Mouse (Mus musculus) embryonic facial prominence, embryonic 10.5 days (tissue): Measurements from ENCODE around the gene Pccb. TPM values are rescaled to one million over a fixed set of nuclear protein-coding genes. Genes with fewer than 3 reads are reported as not detected.

Experiments
- DNase-seq: peaks from one replicate; pipeline ENCODE4 v3.0.0-alpha.2; 2017; ENCODE audit warnings: low spot score
- H3K27ac ChIP-seq: fragments of 300-500 bp; sonication (generic); replicated peaks from 2 replicates; pipeline ENCODE4 v1.5.1; 2016; ENCODE audit warnings: mild to moderate bottlenecking
- H3K27me3 ChIP-seq: fragments of 300-500 bp; sonication (generic); replicated peaks from 2 replicates; pipeline ENCODE4 v1.6.1; 2016; ENCODE audit warnings: low read depth, mild to moderate bottlenecking; ENCODE audit not compliant: poor library complexity, severe bottlenecking
- H3K36me3 ChIP-seq: fragments of 300-500 bp; sonication (generic); replicated peaks from 2 replicates; pipeline ENCODE4 v1.6.1; 2016; ENCODE audit warnings: mild to moderate bottlenecking, moderate library complexity
- H3K4me1 ChIP-seq: fragments of 300-500 bp; sonication (generic); 2 replicates; pipeline ENCODE4 v1.6.1; 2016
- H3K4me3 ChIP-seq: fragments of 300-500 bp; sonication (generic); 2 replicates; pipeline ENCODE4 v1.5.1; 2016; ENCODE audit warnings: mild to moderate bottlenecking, moderate library complexity
- H3K9me3 ChIP-seq: fragments of 300-500 bp; sonication (generic); 2 replicates; pipeline ENCODE4 v1.6.1; 2016; ENCODE audit warnings: mild to moderate bottlenecking
- WGBS: fragments of 180-500 bp; shearing (Covaris S2); methylation state at CpG from one replicate; pipeline ENCODE4 v1.1.7; 2016; 5-methylcytosine and 5-hydroxymethylcytosine counted together
- polyA plus RNA-seq: library from polyadenylated mRNA; unstranded; fragments of >200 nt; fragmentation: Nextera tagmentation; extraction: Ambion mirVana; gene quantifications from 2 replicates; pipeline ENCODE4 v1.2.1, GENCODE M21; 2016

Pccb gene
- 13.2 and 14.4 TPM in 2 replicates for polyA plus RNA-seq

- H3K27ac ChIP-seq: peak within 1 kb of the TSS; percentile 96
- H3K36me3 ChIP-seq: 0 out of 2 replicates have a peak, but pooled peaks cover 6% of the 10 kb centered on the region
- no peaks in the 10 kb centered on the region for H3K27me3 ChIP-seq
- H3K4me3 ChIP-seq: peak within 1 kb of the TSS; percentile 72
- no peaks in the 10 kb centered on the region for H3K9me3 ChIP-seq
- peak; percentile 95 for DNase-seq
- under 1% methylated on average over 61 of the region's 61 CpGs for WGBS
- H3K4me1 ChIP-seq: peaks cover 12% of the 10 kb centered on the region
Observed at GRCm38 (mm10) chr9:101034448-101035098, at the start of gene Pccb. Gene Pccb, minus strand, starts transcription at chr9:101034898.

- WGBS: 90% methylated on average over 3 of the region's 3 CpGs
- H3K9me3 ChIP-seq: 0 out of 2 replicates have a peak, but pooled peaks cover 3% of the 10 kb centered on the region
Observed at GRCm38 (mm10) chr9:101083728-101084127, 49.0 kb upstream of the Pccb start.

GRCm38 (mm10) chr9:101080046-101080685, 45.5 kb upstream of the Pccb start:
- no peak for DNase-seq
- peaks cover 38% of the 10 kb centered on the region for H3K4me1 ChIP-seq
- 0 out of 2 replicates have a peak, but pooled peaks cover 3% of the 10 kb centered on the region for H3K9me3 ChIP-seq
- 85% methylated on average over 3 of the region's 3 CpGs for WGBS
- peaks cover 36% of the 10 kb centered on the region for H3K36me3 ChIP-seq
- no peak overlapping the region for H3K27ac ChIP-seq
- H3K4me3 ChIP-seq: no peak overlapping the region
- H3K27me3 ChIP-seq: no peaks in the 10 kb centered on the region

More at GRCm38 (mm10) chr9:101083728-101084127, 49.0 kb upstream of the Pccb start:
- no peak overlapping the region for H3K27ac ChIP-seq
- no peaks in the 10 kb centered on the region for H3K27me3 ChIP-seq
- H3K4me3 ChIP-seq: no peak overlapping the region
- no peak for DNase-seq
- peaks cover 14% of the 10 kb centered on the region for H3K4me1 ChIP-seq
- H3K36me3 ChIP-seq: peaks cover 32% of the 10 kb centered on the region

GRCm38 (mm10) chr9:101078579-101078978, 43.9 kb upstream of the Pccb start:
- 76% methylated on average over 4 of the region's 4 CpGs for WGBS
- H3K4me1 ChIP-seq: peaks cover 38% of the 10 kb centered on the region
- H3K27me3 ChIP-seq: no peaks in the 10 kb centered on the region
- H3K27ac ChIP-seq: no peak overlapping the region
- H3K9me3 ChIP-seq: 0 out of 2 replicates have a peak, but pooled peaks cover under 1% of the 10 kb centered on the region
- peak overlapping the region; percentile 99 for H3K4me3 ChIP-seq
- H3K36me3 ChIP-seq: peaks cover 28% of the 10 kb centered on the region
- no peak for DNase-seq

GRCm38 (mm10) chr9:101077486-101077885, 42.8 kb upstream of the Pccb start:
- Histone ChIP-seq H3K36me3 (peaks cover 22% of the 10 kb centered on the region), H3K4me3 (peak overlapping the region; percentile 99), H3K9me3 (no peaks in the 10 kb centered on the region), H3K27me3 (no peaks in the 10 kb centered on the region), H3K4me1 (peaks cover 48% of the 10 kb centered on the region), H3K27ac (no peak overlapping the region)
- no peak for DNase-seq

GRCm38 (mm10) chr9:101076095-101076875, 41.6 kb upstream of the Pccb start:
- Histone ChIP-seq H3K36me3 (peaks cover 16% of the 10 kb centered on the region), H3K27ac (0 out of 2 replicates have a peak overlapping the region, but pooled peaks have one; percentile 5), H3K4me1 (peaks cover 49% of the 10 kb centered on the region), H3K4me3 (peak overlapping the region; percentile 99), H3K9me3 (no peaks in the 10 kb centered on the region), H3K27me3 (no peaks in the 10 kb centered on the region)
- DNase-seq: no peak
- WGBS: 2% methylated on average over 18 of the region's 18 CpGs

- Histone ChIP-seq H3K9me3 (no peaks in the 10 kb centered on the region), H3K27me3 (no peaks in the 10 kb centered on the region), H3K36me3 (peaks cover 12% of the 10 kb centered on the region; the same call in 1 of the 2 replicates), H3K27ac (peak overlapping the region; percentile 99; the same call in 1 of the 2 replicates), H3K4me1 (peaks cover 49% of the 10 kb centered on the region), H3K4me3 (peak overlapping the region; percentile 99)
- under 1% methylated on average over 8 of the region's 8 CpGs for WGBS
- DNase-seq: no peak
Observed at GRCm38 (mm10) chr9:101075694-101076093, 41.0 kb upstream of the Pccb start.

GRCm38 (mm10) chr9:101075091-101075581, 40.4 kb upstream of the Pccb start:
- under 1% methylated on average over 25 of the region's 25 CpGs for WGBS
- no peaks in the 10 kb centered on the region for H3K9me3 ChIP-seq
- H3K4me3 ChIP-seq: peak overlapping the region; percentile 99
- H3K27me3 ChIP-seq: no peaks in the 10 kb centered on the region
- H3K36me3 ChIP-seq: peaks cover 10% of the 10 kb centered on the region; the same call in 1 of the 2 replicates
- H3K27ac ChIP-seq: peak overlapping the region; percentile 99
- DNase-seq: peak; percentile 53
- H3K4me1 ChIP-seq: peaks cover 48% of the 10 kb centered on the region

GRCm38 (mm10) chr9:101074332-101075021, 39.8 kb upstream of the Pccb start:
- Histone ChIP-seq H3K9me3 (no peaks in the 10 kb centered on the region), H3K4me1 (peaks cover 43% of the 10 kb centered on the region), H3K4me3 (peak overlapping the region; percentile 99), H3K27me3 (no peaks in the 10 kb centered on the region), H3K27ac (peak overlapping the region; percentile 99), H3K36me3 (peaks cover 9% of the 10 kb centered on the region; the same call in 1 of the 2 replicates)
- under 1% methylated on average over 100 of the region's 100 CpGs for WGBS
- peak; percentile 87 for DNase-seq

- whole genome bisulfite sequencing: under 1% methylated on average over 42 of the region's 43 CpGs
- Histone ChIP-seq H3K4me1 (peaks cover 37% of the 10 kb centered on the region), H3K4me3 (peak within 1 kb of the TSS; percentile 99), H3K27me3 (no peaks in the 10 kb centered on the region), H3K9me3 (no peaks in the 10 kb centered on the region), H3K27ac (peak within 1 kb of the TSS; percentile 99), H3K36me3 (peaks cover 5% of the 10 kb centered on the region; the same call in 1 of the 2 replicates)
- DNase-seq: no peak
Observed at GRCm38 (mm10) chr9:101073987-101074331, 39.3 kb upstream of the Pccb start, which contains the start of gene Msl2. Gene Msl2, plus strand, starts transcription at chr9:101074101.

GRCm38 (mm10) chr9:101073041-101073986, 38.6 kb upstream of the Pccb start:
- peaks cover under 1% of the 10 kb centered on the region; the same call in 1 of the 2 replicates for H3K36me3 ChIP-seq
- peak overlapping the region; percentile 99 for H3K4me3 ChIP-seq
- WGBS: 2% methylated on average over 65 of the region's 65 CpGs
- DNase-seq: peak; percentile 99
- H3K4me1 ChIP-seq: peaks cover 31% of the 10 kb centered on the region
- no peaks in the 10 kb centered on the region for H3K27me3 ChIP-seq
- no peaks in the 10 kb centered on the region for H3K9me3 ChIP-seq
- peak overlapping the region; percentile 99 for H3K27ac ChIP-seq
